Mouse (Mus musculus) testis, adult 2 months (tissue): ENCODE measurements around the gene Bok. TPM values are rescaled to one million over a fixed set of nuclear protein-coding genes. Genes with fewer than 3 reads are reported as not detected.

Source experiments
- H3K27ac ChIP-seq: fragments of 200-500 bp; 2 replicates; pipeline ENCODE4 v1.5.1; 2012; ENCODE audit warnings: low read depth, low read length; ENCODE audit not compliant: control insufficient read depth, insufficient read depth
- H3K27me3 ChIP-seq: fragments of 200-500 bp; 2 replicates; pipeline ENCODE4 v1.6.1; 2012; ENCODE audit warnings: mild to moderate bottlenecking, low read length, moderate library complexity; ENCODE audit not compliant: control insufficient read depth, insufficient read depth
- H3K36me3 ChIP-seq: fragments of 200-500 bp; 2 replicates; pipeline ENCODE4 v1.6.1; 2012; ENCODE audit warnings: mild to moderate bottlenecking, low read length; ENCODE audit not compliant: control insufficient read depth, insufficient read depth
- H3K4me1 ChIP-seq: fragments of 200-500 bp; 2 replicates; pipeline ENCODE4 v1.6.1; 2012; ENCODE audit warnings: low read length; ENCODE audit not compliant: control insufficient read depth, insufficient read depth
- H3K4me3 ChIP-seq: fragments of 200-500 bp; 2 replicates; pipeline ENCODE4 v1.5.1; 2012; ENCODE audit warnings: low read depth, mild to moderate bottlenecking, low read length, moderate library complexity, mixed read lengths; ENCODE audit not compliant: control insufficient read depth
- CTCF ChIP-seq: fragments of 200-500 bp; IDR thresholded peaks from 2 replicates; pipeline ENCODE4 v1.5.1; 2012; ENCODE audit warnings: low read depth, mild to moderate bottlenecking, inconsistent platforms, low read length, moderate library complexity; ENCODE audit not compliant: control insufficient read depth, insufficient read depth, insufficient replicate concordance
- POLR2A ChIP-seq: fragments of 200-500 bp; IDR thresholded peaks from 2 replicates; pipeline ENCODE4 v1.6.1; 2012; ENCODE audit warnings: low read depth, mild to moderate bottlenecking, inconsistent platforms, low read length, moderate library complexity; ENCODE audit not compliant: control insufficient read depth
- polyA plus RNA-seq: library from polyadenylated mRNA; depleted of rRNA; stranded (reverse); fragments of >200 nt; gene quantifications from 2 replicates; pipeline ENCODE4 v1.2.3, GENCODE M21; 2012

The Bok gene
- polyA plus RNA-seq, 1 experiment: 5.6 TPM

GRCm38 (mm10) chr1:93691786-93692357 is 6.4 kb downstream of the Bok start:
- Histone ChIP-seq H3K4me3 (no peak overlapping the region), H3K4me1 (no peaks in the 10 kb centered on the region), H3K27ac (no peak overlapping the region), H3K27me3 (no peaks in the 10 kb centered on the region), H3K36me3 (no peaks in the 10 kb centered on the region)
- TF ChIP-seq CTCF (no peak), POLR2A (no peak)

DNA sequence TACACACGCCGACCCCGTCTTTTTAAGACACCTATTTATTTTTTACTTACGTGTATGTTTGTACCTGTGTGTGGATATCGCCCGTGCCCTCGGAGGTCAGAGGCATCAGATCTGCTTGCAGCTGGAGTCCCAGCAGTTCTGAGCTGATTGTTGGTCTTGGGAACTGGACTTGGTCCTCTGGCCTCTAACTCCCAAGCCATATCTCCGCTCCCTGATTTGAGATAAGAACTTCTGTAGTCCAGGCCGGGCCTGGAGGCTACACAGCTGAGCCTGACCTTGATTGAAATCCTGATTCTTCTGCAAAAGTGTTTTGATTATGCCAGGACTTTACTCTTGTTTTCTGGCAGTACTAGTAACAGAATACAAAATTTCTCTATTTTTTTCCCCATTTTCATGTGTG is 7.3 kb downstream of the Bok start:
- Histone ChIP-seq H3K4me1 (no peaks in the 10 kb centered on the region), H3K36me3 (no peaks in the 10 kb centered on the region), H3K27me3 (no peaks in the 10 kb centered on the region), H3K4me3 (no peak overlapping the region), H3K27ac (no peak overlapping the region)
- no peak for TF ChIP-seq CTCF
- TF ChIP-seq POLR2A: no peak

- TF ChIP-seq CTCF (no peak), POLR2A (no peak)
- H3K4me1 ChIP-seq: no peaks in the 10 kb centered on the region
- H3K36me3 ChIP-seq: no peaks in the 10 kb centered on the region
Observed at GRCm38 (mm10) chr1:93693502-93693901, 8.0 kb downstream of the Bok start.

GRCm38 (mm10) chr1:93693943-93694342 is 8.5 kb downstream of the Bok start:
- Histone ChIP-seq H3K4me3 (no peak overlapping the region), H3K27ac (no peak overlapping the region), H3K36me3 (no peaks in the 10 kb centered on the region), H3K4me1 (no peaks in the 10 kb centered on the region), H3K27me3 (no peaks in the 10 kb centered on the region)
- TF ChIP-seq POLR2A: no peak
- TF ChIP-seq CTCF: no peak

More at GRCm38 (mm10) chr1:93693502-93693901, 8.0 kb downstream of the Bok start:
- Histone ChIP-seq H3K27me3 (no peaks in the 10 kb centered on the region), H3K27ac (no peak overlapping the region), H3K4me3 (no peak overlapping the region)

GRCm38 (mm10) chr1:93694966-93695365 is 9.5 kb downstream of the Bok start:
- Histone ChIP-seq H3K4me1 (no peaks in the 10 kb centered on the region), H3K36me3 (no peaks in the 10 kb centered on the region), H3K27me3 (no peaks in the 10 kb centered on the region), H3K4me3 (no peak overlapping the region), H3K27ac (no peak overlapping the region)
- TF ChIP-seq CTCF (no peak), POLR2A (no peak)

DNA sequence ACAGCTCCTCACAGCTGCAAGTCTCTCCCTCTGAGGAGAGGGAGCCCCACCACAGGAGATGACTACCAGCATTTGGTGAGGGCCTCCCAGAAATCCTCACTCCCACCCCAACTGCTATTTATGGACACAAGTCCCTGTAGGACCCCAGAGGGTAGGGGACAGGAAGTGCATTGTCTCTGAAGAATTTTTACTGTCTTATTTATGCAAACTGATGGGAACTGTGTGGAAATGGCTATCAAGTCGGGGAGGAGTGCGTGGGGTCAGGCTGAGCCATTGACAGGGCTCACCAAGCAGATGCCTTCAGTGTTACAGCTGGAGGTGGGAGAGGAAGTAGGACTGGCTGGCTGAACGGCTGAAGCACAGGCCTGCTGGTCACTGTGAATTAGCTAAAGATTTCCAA is 11.9 kb downstream of the Bok start:
- Histone ChIP-seq H3K4me3 (no peak overlapping the region), H3K27ac (no peak overlapping the region), H3K4me1 (no peaks in the 10 kb centered on the region), H3K36me3 (no peaks in the 10 kb centered on the region), H3K27me3 (no peaks in the 10 kb centered on the region)
- TF ChIP-seq POLR2A (no peak), CTCF (no peak)

DNA sequence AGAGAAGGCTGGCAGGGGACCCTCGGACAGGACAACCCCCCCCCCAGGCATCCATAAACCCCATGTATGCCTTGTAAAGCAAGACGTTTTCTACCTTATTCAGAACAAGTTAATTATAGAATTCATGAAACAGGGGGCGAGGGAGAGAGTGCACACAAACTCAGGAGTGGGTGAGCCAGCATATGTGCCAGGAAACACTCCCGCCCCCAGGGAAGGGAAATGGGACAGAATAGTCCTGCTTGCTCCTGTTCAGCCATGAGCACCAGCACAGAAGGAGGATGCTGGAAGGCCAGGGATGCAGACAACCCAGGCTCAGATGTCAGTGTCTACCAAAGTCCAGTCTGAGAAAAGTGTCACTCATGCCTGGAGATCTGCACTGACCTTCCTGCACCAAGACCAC is 13.7 kb downstream of the Bok start:
- no peaks in the 10 kb centered on the region for H3K36me3 ChIP-seq
- no peaks in the 10 kb centered on the region for H3K27me3 ChIP-seq
- no peak overlapping the region for H3K4me3 ChIP-seq
- TF ChIP-seq POLR2A: no peak
- TF ChIP-seq CTCF: no peak
- H3K27ac ChIP-seq: no peak overlapping the region
- no peaks in the 10 kb centered on the region for H3K4me1 ChIP-seq

DNA sequence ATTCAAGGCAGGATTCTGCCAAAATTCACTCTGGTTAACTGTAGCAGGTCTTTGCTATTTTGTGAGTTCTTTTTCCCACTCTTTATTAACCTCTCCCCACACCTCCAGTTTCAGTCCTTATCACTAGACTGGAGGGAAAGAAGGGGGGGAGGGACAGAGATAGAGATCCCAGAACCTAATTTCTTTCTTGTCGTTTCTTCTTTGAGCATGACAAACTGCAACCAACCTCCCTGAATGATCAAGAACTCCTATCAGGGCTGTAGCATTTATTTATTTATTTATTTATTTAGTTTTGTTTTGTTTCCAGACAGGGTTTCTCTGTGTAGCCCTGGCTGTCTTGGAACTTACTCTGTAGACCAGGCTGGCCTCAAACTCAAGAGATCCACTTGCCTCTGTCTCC is 16.6 kb downstream of the Bok start:
- no peak for TF ChIP-seq CTCF
- TF ChIP-seq POLR2A: no peak
- H3K4me3 ChIP-seq: no peak overlapping the region
- no peak overlapping the region for H3K27ac ChIP-seq
- H3K4me1 ChIP-seq: no peaks in the 10 kb centered on the region
- no peaks in the 10 kb centered on the region for H3K27me3 ChIP-seq
- no peaks in the 10 kb centered on the region for H3K36me3 ChIP-seq
